Mouse (Mus musculus) midbrain, embryonic 12.5 days (tissue): Measurements from ENCODE around the gene Rasgef1b. TPM values are rescaled to one million over a fixed set of nuclear protein-coding genes. Genes with fewer than 3 reads are reported as not detected.

ENCODE experiments used
- ATAC-seq: fragments of 200-750 bp; cut with Nextera tagmentation; 2 replicates; pipeline ENCODE4 v1.8.0; 2017; ENCODE audit warnings: low read depth, moderate TSS enrichment, moderate library complexity; ENCODE audit not compliant: low FRiP score
- H3K27ac ChIP-seq: fragments of 300-500 bp; sonication (generic); replicated peaks from 2 replicates; pipeline ENCODE4 v1.5.1; 2016; ENCODE audit warnings: mild to moderate bottlenecking
- H3K27me3 ChIP-seq: fragments of 300-500 bp; sonication (generic); 2 replicates; pipeline ENCODE4 v1.6.1; 2016; ENCODE audit warnings: mild to moderate bottlenecking
- H3K36me3 ChIP-seq: fragments of 300-500 bp; sonication (generic); 2 replicates; pipeline ENCODE4 v1.6.1; 2016
- H3K4me1 ChIP-seq: fragments of 300-500 bp; sonication (generic); 2 replicates; pipeline ENCODE4 v1.6.1; 2016
- H3K4me2 ChIP-seq: fragments of 300-500 bp; sonication (generic); replicated peaks from 2 replicates; pipeline ENCODE4 v1.6.1; 2016; ENCODE audit warnings: mild to moderate bottlenecking, moderate library complexity
- H3K4me3 ChIP-seq: fragments of 300-500 bp; sonication (generic); 2 replicates; pipeline ENCODE4 v1.5.1; 2016; ENCODE audit warnings: mild to moderate bottlenecking
- H3K9ac ChIP-seq: fragments of 300-500 bp; sonication (generic); replicated peaks from 2 replicates; pipeline ENCODE4 v1.6.1; 2016; ENCODE audit warnings: mild to moderate bottlenecking, moderate library complexity
- H3K9me3 ChIP-seq: fragments of 300-500 bp; sonication (generic); 2 replicates; pipeline ENCODE4 v1.6.1; 2016; ENCODE audit warnings: mild to moderate bottlenecking
- whole genome bisulfite sequencing: fragments of 180-500 bp; shearing (Covaris S2); methylation state at CpG from one replicate; pipeline ENCODE4 v1.1.7; 2016; 5-methylcytosine and 5-hydroxymethylcytosine counted together
- polyA plus RNA-seq: library from polyadenylated mRNA; unstranded; fragments of >200 nt; fragmentation: Nextera tagmentation; extraction: Ambion mirVana; gene quantifications from 2 replicates; pipeline ENCODE4 v1.2.1, GENCODE M21; 2016

Rasgef1b gene
- polyA plus RNA-seq, 1 experiment from 2014 or later: 41.9 TPM

DNA sequence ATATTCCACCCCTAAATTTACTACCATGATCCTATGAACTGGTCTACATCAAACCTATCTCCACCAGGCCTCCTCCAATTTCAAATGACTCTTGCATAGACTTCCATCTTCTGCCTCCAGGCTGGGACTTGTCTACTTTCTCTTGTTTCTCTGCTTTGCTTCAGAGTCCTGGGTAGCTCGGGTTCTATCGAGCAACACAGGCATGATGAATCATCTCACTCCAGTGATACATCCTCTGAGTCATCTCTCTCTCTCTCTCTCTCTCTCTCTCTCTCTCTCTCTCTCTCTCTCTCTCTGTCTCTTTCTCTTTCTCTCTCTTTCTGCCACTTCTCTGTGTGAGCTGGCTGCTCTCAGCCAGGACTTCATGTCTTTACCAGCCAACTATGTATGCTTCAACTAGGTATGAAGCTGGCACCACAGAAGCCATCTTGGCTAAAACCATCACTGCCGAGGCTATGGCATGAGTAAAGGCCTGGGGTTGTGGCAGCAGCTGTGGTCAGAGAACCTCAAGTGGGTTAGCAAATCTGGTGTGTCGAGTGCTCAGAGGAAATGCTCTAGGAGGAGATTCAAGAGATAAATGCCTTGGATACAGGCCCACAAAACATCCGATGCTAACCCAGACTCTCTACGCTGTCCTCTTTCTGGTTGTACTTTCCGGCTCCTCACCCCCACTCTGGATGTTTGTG is 229.3 kb downstream of the Rasgef1b start:
- Histone ChIP-seq H3K4me3 (no peak overlapping the region), H3K9ac (no peak overlapping the region), H3K36me3 (no peaks in the 10 kb centered on the region), H3K27ac (no peak overlapping the region), H3K27me3 (0 out of 2 replicates have a peak, but pooled peaks cover 6% of the 10 kb centered on the region), H3K4me1 (peaks cover 18% of the 10 kb centered on the region), H3K4me2 (no peak overlapping the region), H3K9me3 (no peaks in the 10 kb centered on the region)
- WGBS: 88% methylated on average over 7 of the region's 7 CpGs
- no peak for ATAC-seq

DNA sequence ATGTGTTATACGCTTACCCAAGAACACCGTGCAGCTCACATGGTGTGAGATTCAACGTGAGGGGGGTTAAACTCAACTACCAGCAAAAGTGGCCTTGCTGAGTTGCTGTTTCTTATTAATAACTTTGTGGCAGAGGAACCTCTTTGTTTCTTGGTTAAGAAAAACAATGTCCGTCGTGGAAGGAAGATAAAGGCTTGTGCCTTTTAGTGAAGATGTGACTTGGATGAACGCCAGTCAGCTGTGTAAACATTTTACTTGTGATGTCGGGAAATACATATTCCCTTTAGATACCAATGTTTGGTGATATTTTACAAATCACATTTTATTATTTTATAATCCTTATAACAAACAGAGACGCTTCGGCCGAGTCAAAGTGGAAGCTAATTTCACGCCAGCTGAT is 231.0 kb downstream of the Rasgef1b start:
- H3K9ac ChIP-seq: no peak overlapping the region
- H3K4me1 ChIP-seq: peaks cover 18% of the 10 kb centered on the region
- H3K4me2 ChIP-seq: no peak overlapping the region
- no peaks in the 10 kb centered on the region for H3K9me3 ChIP-seq
- 0 out of 2 replicates have a peak, but pooled peaks cover 7% of the 10 kb centered on the region for H3K27me3 ChIP-seq
- H3K4me3 ChIP-seq: no peak overlapping the region
- 73% methylated on average over 11 of the region's 11 CpGs for WGBS
- no peak overlapping the region for H3K27ac ChIP-seq
- no peaks in the 10 kb centered on the region for H3K36me3 ChIP-seq
- ATAC-seq: no peak

DNA sequence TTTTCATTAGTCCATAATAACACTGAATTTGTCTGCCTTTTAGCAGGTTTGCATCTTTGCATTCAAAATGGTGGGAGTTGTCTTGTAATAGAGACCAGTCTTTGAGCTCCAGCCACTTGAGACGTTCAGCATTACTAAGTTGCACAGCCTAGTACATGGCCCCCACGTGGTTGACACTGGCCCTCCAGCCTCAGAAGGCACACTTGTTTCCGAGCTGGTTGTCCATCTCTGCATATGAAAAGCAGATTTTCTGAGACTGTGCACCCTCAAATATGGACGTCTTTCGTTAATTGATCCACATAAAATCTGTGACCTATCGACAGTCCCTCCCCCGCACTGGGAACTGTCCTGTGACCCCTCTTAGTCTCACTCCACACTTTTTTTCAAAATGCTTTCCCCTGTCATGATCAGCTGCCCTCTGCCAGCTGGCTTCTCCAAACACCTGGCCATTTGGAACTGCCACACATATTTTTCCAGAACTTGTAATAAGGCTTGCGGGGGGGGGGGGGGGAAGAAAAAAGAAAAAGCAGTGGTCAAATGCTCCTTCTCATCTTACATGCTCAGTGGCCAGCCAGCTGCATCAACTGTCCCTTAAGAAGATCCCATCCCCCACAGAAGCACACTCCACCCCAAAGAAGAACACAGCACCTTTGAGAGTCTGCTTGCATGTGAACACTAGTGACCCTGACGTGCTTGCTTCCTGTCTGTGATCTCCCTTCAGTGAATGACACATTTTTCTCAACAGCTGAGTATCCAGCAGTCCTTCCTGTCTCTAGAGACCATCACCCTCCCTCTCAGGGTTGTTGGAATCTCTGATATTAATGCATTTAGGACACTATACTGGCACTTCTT is 231.7 kb downstream of the Rasgef1b start:
- H3K4me2 ChIP-seq: no peak overlapping the region
- H3K4me1 ChIP-seq: peaks cover 18% of the 10 kb centered on the region
- no peaks in the 10 kb centered on the region for H3K36me3 ChIP-seq
- peaks cover 11% of the 10 kb centered on the region for H3K27me3 ChIP-seq
- ATAC-seq: no peak
- no peak overlapping the region for H3K9ac ChIP-seq
- 61% methylated on average over 9 of the region's 9 CpGs for WGBS
- no peak overlapping the region for H3K4me3 ChIP-seq
- H3K9me3 ChIP-seq: no peaks in the 10 kb centered on the region
- H3K27ac ChIP-seq: no peak overlapping the region

DNA sequence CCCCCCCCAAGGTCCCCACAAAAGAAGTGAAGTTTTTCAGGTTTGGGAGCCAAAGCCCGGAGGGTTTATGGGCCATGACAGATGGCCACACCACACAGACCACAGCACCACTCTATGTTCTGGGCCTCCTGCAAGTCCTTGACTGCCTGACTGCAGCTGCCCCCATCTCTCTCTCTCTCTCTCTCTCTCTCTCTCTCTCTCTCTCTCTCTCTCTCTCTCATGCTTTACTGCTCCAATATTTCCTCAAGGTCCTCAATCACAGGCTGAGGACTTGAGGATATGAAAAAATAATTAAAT is 232.8 kb downstream of the Rasgef1b start:
- H3K9me3 ChIP-seq: no peaks in the 10 kb centered on the region
- no peaks in the 10 kb centered on the region for H3K36me3 ChIP-seq
- H3K4me3 ChIP-seq: no peak overlapping the region
- no peak overlapping the region for H3K27ac ChIP-seq
- peak; percentile 81 for ATAC-seq
- peaks cover 18% of the 10 kb centered on the region for H3K4me1 ChIP-seq
- H3K4me2 ChIP-seq: no peak overlapping the region
- no peak overlapping the region for H3K9ac ChIP-seq
- 71% methylated on average over 1 of the region's 1 CpGs for WGBS
- H3K27me3 ChIP-seq: peaks cover 18% of the 10 kb centered on the region

DNA sequence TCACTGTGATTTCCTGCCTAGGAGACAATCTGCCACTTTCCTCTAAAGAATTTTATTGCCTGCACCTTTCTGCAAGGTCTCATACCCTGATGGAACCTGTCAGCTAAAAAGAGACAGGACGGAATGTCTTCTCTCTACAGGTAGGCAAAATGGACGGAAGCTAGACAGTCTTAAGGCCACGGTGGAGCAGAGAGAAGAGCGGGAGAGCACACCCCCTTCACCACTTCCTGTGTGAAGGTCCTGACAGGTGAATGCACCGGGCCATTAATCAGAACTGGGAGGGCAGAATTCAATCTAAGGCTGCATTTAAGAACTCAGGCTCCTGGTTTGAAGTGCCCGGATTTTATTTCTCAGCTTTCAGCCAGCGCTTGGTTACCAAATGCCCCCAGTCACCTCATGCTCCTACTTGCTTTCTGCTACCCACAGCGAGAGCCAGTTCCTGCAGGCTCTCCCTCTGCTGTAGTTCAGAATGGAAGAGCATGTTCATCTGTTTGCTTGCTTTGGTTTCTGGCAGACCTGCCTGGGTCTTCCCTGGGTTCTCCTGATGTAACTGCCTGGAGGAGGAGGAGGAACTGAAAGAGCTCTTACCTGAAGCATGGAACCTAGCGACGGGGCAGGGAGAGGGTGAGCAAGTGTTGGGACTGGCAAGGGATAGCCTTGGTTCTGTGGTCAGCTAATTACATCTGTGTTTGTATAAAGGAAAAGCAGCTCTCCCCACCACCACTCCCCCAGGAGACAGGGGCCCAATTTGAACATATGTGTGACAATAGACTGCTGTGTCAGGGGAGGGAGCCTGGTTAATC is 233.3 kb downstream of the Rasgef1b start:
- Histone ChIP-seq H3K27me3 (peaks cover 18% of the 10 kb centered on the region), H3K4me2 (no peak overlapping the region), H3K9me3 (no peaks in the 10 kb centered on the region), H3K4me3 (no peak overlapping the region), H3K27ac (peak overlapping the region; percentile 56), H3K9ac (no peak overlapping the region), H3K36me3 (no peaks in the 10 kb centered on the region), H3K4me1 (peaks cover 18% of the 10 kb centered on the region)
- WGBS: 81% methylated on average over 10 of the region's 10 CpGs
- peak; percentile 49 for ATAC-seq

DNA sequence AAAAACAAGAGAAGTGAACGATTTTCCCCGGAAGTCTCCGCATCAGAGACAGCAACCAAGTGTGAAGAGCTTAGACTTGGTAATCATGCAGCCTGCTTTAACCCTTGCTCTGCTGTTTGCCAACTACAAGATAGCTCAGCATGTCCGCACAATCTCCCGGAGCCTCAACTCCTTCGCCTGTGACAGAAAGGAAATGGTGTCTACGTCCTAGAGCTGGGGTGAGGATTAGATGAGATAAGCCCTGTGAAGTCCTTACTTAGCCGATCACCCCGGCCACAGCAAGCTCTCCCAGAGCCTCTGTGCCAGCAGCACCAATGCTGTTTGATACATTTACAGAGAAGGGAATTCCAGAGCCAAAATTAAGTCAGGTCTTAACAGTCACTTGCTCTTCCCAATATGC is 235.0 kb downstream of the Rasgef1b start:
- 31% methylated on average over 9 of the region's 9 CpGs for WGBS
- Histone ChIP-seq H3K27ac (no peak overlapping the region), H3K4me1 (peaks cover 18% of the 10 kb centered on the region), H3K9me3 (no peaks in the 10 kb centered on the region), H3K9ac (no peak overlapping the region), H3K4me2 (no peak overlapping the region), H3K4me3 (no peak overlapping the region), H3K27me3 (peaks cover 30% of the 10 kb centered on the region), H3K36me3 (no peaks in the 10 kb centered on the region)
- no peak for ATAC-seq

DNA sequence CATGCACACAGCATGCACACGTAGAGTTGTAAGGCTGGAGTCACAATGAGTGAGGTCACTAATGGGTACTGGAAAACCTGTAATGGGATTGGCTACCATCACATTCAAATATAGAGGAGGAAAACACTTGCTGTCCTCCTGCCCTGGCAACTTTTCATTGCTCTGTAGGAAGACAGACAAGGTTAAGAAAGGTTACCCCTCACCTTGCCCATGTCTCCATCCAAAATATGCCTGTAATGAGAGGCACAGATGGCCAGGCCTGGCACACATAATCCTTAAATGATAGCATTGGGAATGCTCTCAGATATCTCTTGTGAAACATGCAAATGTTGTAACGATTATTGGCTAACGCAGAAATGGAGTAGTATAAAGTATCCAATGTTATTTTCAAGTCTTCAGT is 235.8 kb downstream of the Rasgef1b start:
- no peak for ATAC-seq
- 84% methylated on average over 3 of the region's 3 CpGs for WGBS

DNA sequence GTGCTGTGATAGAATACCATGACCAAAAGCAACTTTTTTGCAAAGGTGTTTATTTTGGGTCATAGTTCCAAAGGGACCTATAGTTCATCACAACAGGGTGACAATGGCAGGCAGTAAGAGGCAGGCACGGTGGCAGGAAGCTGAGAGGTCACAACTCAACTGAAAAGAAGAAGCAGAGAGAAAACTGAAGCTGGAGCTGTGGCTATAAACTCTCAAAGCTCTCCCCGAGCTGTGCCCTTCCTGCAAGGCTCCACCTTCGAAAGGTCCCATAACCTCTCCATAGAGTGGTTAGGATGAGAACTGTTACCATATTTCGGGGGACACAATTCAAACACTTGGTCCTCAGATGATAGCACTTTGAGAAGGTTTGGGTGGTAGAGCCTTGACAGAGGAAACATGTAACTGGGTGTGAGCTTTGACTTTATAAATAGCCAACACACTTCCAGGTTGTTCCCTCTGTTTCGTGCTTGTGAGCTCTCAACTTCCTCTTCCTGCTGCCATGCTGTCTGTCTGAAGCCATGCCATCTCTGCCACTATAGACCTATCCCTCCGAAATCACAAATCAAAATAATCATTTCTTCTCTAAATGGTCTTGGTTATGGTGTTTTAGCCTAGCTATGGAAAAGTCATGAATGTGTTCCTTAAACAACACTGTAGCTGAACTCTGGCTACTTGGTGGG is 240.2 kb downstream of the Rasgef1b start:
- H3K27ac ChIP-seq: no peak overlapping the region
- H3K36me3 ChIP-seq: no peaks in the 10 kb centered on the region
- peaks cover 57% of the 10 kb centered on the region for H3K27me3 ChIP-seq
- H3K9ac ChIP-seq: no peak overlapping the region
- no peak overlapping the region for H3K4me3 ChIP-seq
- no peak overlapping the region for H3K4me2 ChIP-seq
- 86% methylated on average over 6 of the region's 6 CpGs for WGBS
- H3K4me1 ChIP-seq: peaks cover 9% of the 10 kb centered on the region
- no peak for ATAC-seq
- H3K9me3 ChIP-seq: no peaks in the 10 kb centered on the region

More for the DNA sequence above, 235.8 kb downstream of the Rasgef1b start:
- H3K9ac ChIP-seq: no peak overlapping the region
- H3K4me2 ChIP-seq: no peak overlapping the region
- H3K36me3 ChIP-seq: no peaks in the 10 kb centered on the region
- H3K4me1 ChIP-seq: peaks cover 18% of the 10 kb centered on the region
- H3K27ac ChIP-seq: no peak overlapping the region
- H3K9me3 ChIP-seq: no peaks in the 10 kb centered on the region
- no peak overlapping the region for H3K4me3 ChIP-seq
- peaks cover 35% of the 10 kb centered on the region for H3K27me3 ChIP-seq

DNA sequence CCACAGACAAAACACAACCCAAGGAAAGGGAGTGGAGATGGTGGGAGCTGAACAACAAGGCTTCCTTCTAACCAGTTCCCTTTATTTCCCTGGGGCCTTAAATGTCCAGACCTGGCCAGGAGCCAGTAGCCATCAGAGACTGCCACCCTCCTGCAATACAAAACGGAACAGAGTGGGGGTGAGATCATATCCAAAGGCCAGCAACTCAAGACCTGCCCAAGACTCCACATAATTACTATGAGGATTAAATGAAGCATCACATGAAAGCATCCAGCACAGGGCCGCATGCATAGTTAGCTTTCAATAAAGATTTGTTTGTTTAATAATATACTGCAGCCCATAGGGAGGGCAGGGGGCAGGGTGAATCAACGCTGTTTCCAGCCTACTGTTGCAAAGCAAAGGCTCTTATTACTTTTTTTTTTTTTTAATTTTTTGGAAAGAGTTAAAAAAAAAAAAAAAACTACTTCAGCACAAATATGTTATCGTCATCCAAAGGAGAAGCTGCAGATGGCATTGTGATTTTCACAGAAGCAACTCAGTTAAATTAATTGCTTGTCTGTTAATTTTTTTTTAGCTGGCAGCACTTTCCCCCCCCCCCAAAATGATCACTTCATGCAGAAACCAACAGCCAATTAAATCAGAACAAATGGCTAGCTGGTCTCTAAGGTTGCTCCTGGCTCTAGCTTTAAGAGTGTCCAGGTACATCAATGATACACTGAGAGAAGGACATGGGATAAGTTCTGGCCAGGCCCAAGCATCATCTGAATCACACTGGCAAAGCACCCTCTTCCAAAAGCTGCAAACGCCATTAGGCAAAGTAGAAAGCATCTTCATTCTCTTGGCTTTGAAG is 241.6 kb downstream of the Rasgef1b start:
- ATAC-seq: no peak
- Histone ChIP-seq H3K4me3 (no peak overlapping the region), H3K4me1 (peaks cover 9% of the 10 kb centered on the region; the same call in 1 of the 2 replicates), H3K4me2 (no peak overlapping the region), H3K9me3 (no peaks in the 10 kb centered on the region), H3K27me3 (peaks cover 68% of the 10 kb centered on the region), H3K27ac (no peak overlapping the region), H3K9ac (no peak overlapping the region), H3K36me3 (no peaks in the 10 kb centered on the region)
- WGBS: 62% methylated on average over 5 of the region's 5 CpGs

DNA sequence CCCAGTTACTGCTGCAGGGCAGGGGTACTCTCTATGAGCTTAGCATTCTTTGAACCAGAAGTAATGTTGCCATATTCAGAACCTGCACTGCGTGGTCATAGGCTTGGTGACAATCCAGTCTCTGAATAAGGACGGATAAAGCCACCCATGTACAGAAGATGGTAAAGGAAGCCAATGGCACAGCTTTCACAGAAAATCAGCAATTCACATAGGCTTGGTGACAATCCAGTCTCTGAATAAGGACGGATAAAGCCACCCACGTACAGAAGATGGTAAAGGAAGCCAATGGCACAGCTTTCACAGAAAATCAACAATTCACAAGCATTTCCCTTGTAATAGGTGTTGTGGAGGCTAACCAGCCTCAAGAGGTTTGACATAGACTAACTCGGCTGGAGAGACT is 245.7 kb downstream of the Rasgef1b start:
- H3K4me3 ChIP-seq: no peak overlapping the region
- no peaks in the 10 kb centered on the region for H3K36me3 ChIP-seq
- WGBS: 89% methylated on average over 5 of the region's 5 CpGs
- no peaks in the 10 kb centered on the region for H3K9me3 ChIP-seq
- H3K9ac ChIP-seq: no peak overlapping the region
- H3K4me1 ChIP-seq: peaks cover 35% of the 10 kb centered on the region
- H3K27ac ChIP-seq: no peak overlapping the region
- H3K27me3 ChIP-seq: peaks cover 66% of the 10 kb centered on the region
- no peak for ATAC-seq
- no peak overlapping the region for H3K4me2 ChIP-seq

DNA sequence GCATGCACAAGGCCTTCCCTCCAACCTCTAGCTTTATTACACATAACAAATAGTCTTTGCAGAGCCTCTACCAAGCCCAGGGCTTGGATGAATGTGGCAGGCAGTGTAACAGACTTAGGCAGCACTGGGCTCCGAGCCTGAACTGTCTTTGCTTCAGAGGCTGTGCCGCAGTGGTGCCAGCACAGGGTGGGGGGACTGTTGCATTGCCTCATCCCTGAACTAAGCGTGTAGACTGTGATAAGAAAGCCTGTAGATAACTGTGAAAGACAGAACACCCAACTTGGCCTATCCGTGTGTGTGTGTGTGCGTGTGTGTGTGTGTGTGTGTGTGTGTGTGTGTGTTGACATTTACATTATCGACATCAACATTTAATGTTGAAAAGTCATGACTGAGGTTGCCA is 246.3 kb downstream of the Rasgef1b start:
- Histone ChIP-seq H3K9me3 (no peaks in the 10 kb centered on the region), H3K36me3 (no peaks in the 10 kb centered on the region), H3K4me1 (peaks cover 36% of the 10 kb centered on the region), H3K4me3 (no peak overlapping the region), H3K9ac (no peak overlapping the region), H3K27me3 (peaks cover 72% of the 10 kb centered on the region), H3K27ac (no peak overlapping the region), H3K4me2 (no peak overlapping the region)
- WGBS: 95% methylated on average over 6 of the region's 6 CpGs
- ATAC-seq: no peak
